Mouse (Mus musculus) myocyte (in vitro differentiated cells): ENCODE results near the gene Disc1. TPM values are rescaled to one million over a fixed set of nuclear protein-coding genes. Genes with fewer than 3 reads are reported as not detected.

ENCODE experiments used
- H3K27me3 ChIP-seq: one replicate; pipeline ENCODE4 v1.6.1; 2011; ENCODE audit not compliant: control insufficient read depth, insufficient read depth, insufficient read length
- H3K36me3 ChIP-seq: one replicate; pipeline ENCODE4 v1.6.1; 2011; ENCODE audit not compliant: control insufficient read depth, insufficient read depth
- H3K4me2 ChIP-seq: one replicate; pipeline ENCODE4 v1.6.1; 2011; ENCODE audit warnings: low read depth, control low read depth
- H3K4me3 ChIP-seq: one replicate; pipeline ENCODE4 v1.5.1; 2011; ENCODE audit warnings: mild to moderate bottlenecking, control low read depth, moderate library complexity
- H3K79me2 ChIP-seq: one replicate; pipeline ENCODE4 v1.6.1; 2011; ENCODE audit not compliant: control insufficient read depth, insufficient read depth
- H3ac ChIP-seq: one replicate; pipeline ENCODE4 v1.6.1; 2011; ENCODE audit not compliant: control insufficient read depth, insufficient read length
- CEBPB ChIP-seq: IDR thresholded peaks from 2 replicates; pipeline ENCODE4 v1.6.1; 2011; ENCODE audit warnings: mild to moderate bottlenecking, moderate library complexity; ENCODE audit not compliant: poor library complexity, insufficient read depth, severe bottlenecking
- E2F4 ChIP-seq: IDR thresholded peaks from one replicate; pipeline ENCODE4 v1.6.1; 2011; ENCODE audit warnings: mild to moderate bottlenecking, control low read depth, moderate library complexity; ENCODE audit not compliant: insufficient read depth
- MAX ChIP-seq: IDR thresholded peaks from one replicate; pipeline ENCODE4 v1.6.1; 2011; ENCODE audit warnings: low read depth, mild to moderate bottlenecking, control low read depth
- MYOD1 ChIP-seq, 3 experiments: IDR thresholded peaks; one replicate each; pipeline ENCODE4 v1.6.1; 2011; ENCODE audit warnings: control low read depth in 2 of 3, low read depth in 2 of 3, mild to moderate bottlenecking in 2 of 3, moderate library complexity in 1 of 3; ENCODE audit not compliant: insufficient read length in 2 of 3, control insufficient read depth in 1 of 3
- MYOG ChIP-seq, 3 experiments: IDR thresholded peaks; one replicate each; pipeline ENCODE4 v1.6.1; 2011; ENCODE audit warnings: control low read depth in 2 of 3, low read depth in 2 of 3, mild to moderate bottlenecking in 2 of 3; ENCODE audit not compliant: insufficient read length in 2 of 3, control insufficient read depth in 1 of 3, insufficient read depth in 1 of 3
- POLR2A ChIP-seq: IDR thresholded peaks from one replicate; pipeline ENCODE4 v1.6.1; 2011; ENCODE audit warnings: low read depth, mild to moderate bottlenecking, control low read depth, moderate library complexity; ENCODE audit not compliant: insufficient read length
- POLR2AphosphoS2 ChIP-seq: IDR thresholded peaks from one replicate; pipeline ENCODE4 v1.6.1; 2011; ENCODE audit warnings: low read depth, control low read depth; ENCODE audit not compliant: insufficient read length
- REST ChIP-seq: IDR thresholded peaks from one replicate; pipeline ENCODE4 v1.6.1; 2011; ENCODE audit warnings: mild to moderate bottlenecking, control low read depth, moderate library complexity; ENCODE audit not compliant: insufficient read depth, insufficient read length
- SRF ChIP-seq: IDR thresholded peaks from one replicate; pipeline ENCODE4 v1.6.1; 2011; ENCODE audit warnings: low read depth; ENCODE audit not compliant: control insufficient read depth, insufficient read length
- TCF12 ChIP-seq: IDR thresholded peaks from one replicate; pipeline ENCODE4 v1.6.1; 2011; ENCODE audit warnings: mild to moderate bottlenecking, control low read depth; ENCODE audit not compliant: poor library complexity, insufficient read depth, severe bottlenecking
- TCF3 ChIP-seq: IDR thresholded peaks from one replicate; pipeline ENCODE4 v1.6.1; 2011; ENCODE audit warnings: low read depth, control low read depth; ENCODE audit not compliant: insufficient read length
- USF1 ChIP-seq: IDR thresholded peaks from one replicate; pipeline ENCODE4 v1.6.1; 2011; ENCODE audit warnings: low read depth, mild to moderate bottlenecking, control low read depth, moderate library complexity
- polyA plus RNA-seq: library from polyadenylated mRNA; unstranded; fragments of >200 nt; fragmentation: generic; extraction: Trizol; gene quantifications from one replicate; pipeline ENCODE4 v1.2.1, GENCODE M21; 2012; ENCODE audit warnings: missing spikeins

The Disc1 gene
- polyA plus RNA-seq, 1 experiment: 0.06 TPM

DNA sequence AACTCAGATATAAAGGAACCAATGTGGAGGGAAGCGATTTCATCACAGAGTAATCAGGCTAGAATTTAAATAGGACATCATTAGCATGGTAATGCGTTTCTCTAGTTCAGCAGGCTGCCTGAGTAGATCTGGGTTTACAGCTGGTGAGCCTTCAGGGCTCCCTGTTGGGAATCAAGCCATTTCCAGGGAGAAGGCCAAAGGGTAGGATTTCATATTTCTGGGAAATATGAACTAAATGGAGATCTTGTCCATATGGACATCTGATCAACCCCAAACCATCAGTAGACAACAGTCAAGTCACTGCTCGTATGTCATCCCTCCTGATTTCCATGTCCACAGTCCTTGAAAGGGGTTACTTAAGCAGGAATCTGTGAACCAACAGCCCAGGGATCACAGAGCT lies 115.6 kb downstream of the Disc1 start:
- TF ChIP-seq MYOD1 (IDR thresholded peaks at IDR 0.05; ENCODE audit: control insufficient read depth in 1 of 3, insufficient read length in 2 of 3, low read depth in 2 of 3) (no peak), MAX (no peak), TCF12 (no peak), REST (no peak), POLR2AphosphoS2 (no peak), SRF (no peak), MYOG (IDR thresholded peaks at IDR 0.05; ENCODE audit: control insufficient read depth in 1 of 3, insufficient read depth in 1 of 3, insufficient read length in 2 of 3, low read depth in 2 of 3) (no peak), E2F4 (no peak), POLR2A (no peak), CEBPB (no peak), TCF3 (no peak), USF1 (no peak)
- H3K79me2 ChIP-seq: no peaks in the 10 kb centered on the region
- H3K4me2 ChIP-seq: no peak overlapping the region
- no peak overlapping the region for H3K4me3 ChIP-seq
- no peaks in the 10 kb centered on the region for H3K36me3 ChIP-seq
- no peak overlapping the region for H3ac ChIP-seq
- H3K27me3 ChIP-seq: peaks cover 28% of the 10 kb centered on the region

- no peaks in the 10 kb centered on the region for H3K79me2 ChIP-seq
- peaks cover 20% of the 10 kb centered on the region for H3K27me3 ChIP-seq
- no peak overlapping the region for H3ac ChIP-seq
- H3K4me3 ChIP-seq: no peak overlapping the region
- H3K36me3 ChIP-seq: no peaks in the 10 kb centered on the region
- H3K4me2 ChIP-seq: no peak overlapping the region
- TF ChIP-seq SRF (no peak), REST (no peak), E2F4 (no peak), POLR2A (no peak), TCF3 (no peak), USF1 (no peak), CEBPB (no peak), POLR2AphosphoS2 (no peak), MAX (no peak), TCF12 (no peak), MYOG (IDR thresholded peaks at IDR 0.05; ENCODE audit: control insufficient read depth in 1 of 3, insufficient read depth in 1 of 3, insufficient read length in 2 of 3, low read depth in 2 of 3) (no peak), MYOD1 (IDR thresholded peaks at IDR 0.05; ENCODE audit: control insufficient read depth in 1 of 3, insufficient read length in 2 of 3, low read depth in 2 of 3) (no peak)
Measured at GRCm38 (mm10) chr8:125171531-125171930, 117.5 kb downstream of the Disc1 start.

GRCm38 (mm10) chr8:125174237-125174636 lies 120.2 kb downstream of the Disc1 start:
- Histone ChIP-seq H3K79me2 (no peaks in the 10 kb centered on the region), H3K4me2 (no peak overlapping the region)
- TF ChIP-seq MYOG (IDR thresholded peaks at IDR 0.05; ENCODE audit: control insufficient read depth in 1 of 3, insufficient read depth in 1 of 3, insufficient read length in 2 of 3, low read depth in 2 of 3): no peak
- TF ChIP-seq POLR2A: no peak
- no peak for TF ChIP-seq TCF3
- no peak for TF ChIP-seq TCF12
- TF ChIP-seq REST: no peak
- TF ChIP-seq MYOD1 (IDR thresholded peaks at IDR 0.05; ENCODE audit: control insufficient read depth in 1 of 3, insufficient read length in 2 of 3, low read depth in 2 of 3): no peak
- TF ChIP-seq E2F4: no peak
- no peak for TF ChIP-seq POLR2AphosphoS2

DNA sequence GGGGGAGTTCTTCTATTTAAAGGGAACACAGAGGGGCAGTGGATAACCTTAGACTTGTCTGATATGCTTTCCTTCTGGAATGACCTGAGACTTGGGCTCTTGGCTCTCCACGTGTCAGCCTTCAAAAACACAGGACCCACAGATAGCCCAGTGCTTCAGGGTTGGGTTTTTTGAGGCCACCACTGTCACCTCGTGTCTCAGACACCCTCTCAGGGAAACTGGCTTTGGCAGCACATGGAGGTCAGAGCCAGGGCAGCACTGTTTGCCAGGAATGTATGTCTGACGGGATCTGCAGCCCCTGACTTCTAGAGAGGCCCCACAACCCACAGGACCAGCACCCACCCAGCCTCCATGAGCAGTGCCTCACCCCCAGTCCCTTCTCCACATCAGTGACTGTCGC lies 120.9 kb downstream of the Disc1 start:
- H3K27me3 ChIP-seq: peaks cover 12% of the 10 kb centered on the region
- H3ac ChIP-seq: no peak overlapping the region
- no peak overlapping the region for H3K4me2 ChIP-seq
- H3K4me3 ChIP-seq: no peak overlapping the region
- no peaks in the 10 kb centered on the region for H3K79me2 ChIP-seq
- no peaks in the 10 kb centered on the region for H3K36me3 ChIP-seq
- TF ChIP-seq REST (no peak), E2F4 (no peak), POLR2AphosphoS2 (no peak), MYOG (IDR thresholded peaks at IDR 0.05; ENCODE audit: control insufficient read depth in 1 of 3, insufficient read depth in 1 of 3, insufficient read length in 2 of 3, low read depth in 2 of 3) (no peak), MAX (no peak), CEBPB (no peak), SRF (no peak), POLR2A (no peak), TCF3 (no peak), TCF12 (no peak), USF1 (no peak)

More at GRCm38 (mm10) chr8:125174237-125174636, 120.2 kb downstream of the Disc1 start:
- Histone ChIP-seq H3K27me3 (peaks cover 15% of the 10 kb centered on the region), H3ac (no peak overlapping the region), H3K4me3 (no peak overlapping the region), H3K36me3 (no peaks in the 10 kb centered on the region)

DNA sequence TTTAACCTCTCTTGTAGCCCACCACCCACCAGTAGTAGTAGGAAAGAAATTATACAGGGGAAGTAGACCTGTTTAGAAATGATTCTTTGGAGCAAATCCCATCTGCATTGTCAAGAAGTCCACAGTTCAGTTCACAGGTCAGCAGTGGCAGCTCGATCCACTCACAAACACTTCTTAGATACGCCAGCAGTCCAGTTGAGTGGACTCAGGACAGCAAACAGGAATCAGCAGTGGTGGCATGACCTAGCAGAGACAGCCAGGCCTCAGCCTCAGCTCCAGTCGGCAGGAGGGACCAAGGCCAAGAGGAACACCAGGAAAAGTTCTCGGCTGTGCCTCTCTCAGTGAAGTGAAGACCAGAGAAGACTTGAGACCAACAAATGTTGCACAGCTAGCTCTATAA lies 121.7 kb downstream of the Disc1 start:
- H3K79me2 ChIP-seq: no peaks in the 10 kb centered on the region
- H3K4me3 ChIP-seq: no peak overlapping the region
- no peak for TF ChIP-seq SRF
- no peaks in the 10 kb centered on the region for H3K36me3 ChIP-seq
- H3K4me2 ChIP-seq: no peak overlapping the region
- H3ac ChIP-seq: no peak overlapping the region
- H3K27me3 ChIP-seq: peaks cover 10% of the 10 kb centered on the region
